Mouse (Mus musculus): ENCODE measurements around the gene Adh6b. TPM values are rescaled to one million over a fixed set of nuclear protein-coding genes. Genes with fewer than 3 reads are reported as not detected.

The Adh6b gene
- polyA plus RNA-seq, 1 experiment = not detected

GRCm38 (mm10) chr3:138381133-138381532 lies 39.6 kb downstream of the Adh6b start:
- Histone ChIP-seq H3K27me3 (ENCODE audit: control insufficient read depth, insufficient read depth, insufficient read length) (peaks cover 9% of the 10 kb centered on the region), H3K4me2 (ENCODE audit: low read depth) (no peak overlapping the region), H3K79me2 (ENCODE audit: control insufficient read depth, insufficient read depth) (no peaks in the 10 kb centered on the region), H3K4me3 (no peak overlapping the region), H3ac (ENCODE audit: control insufficient read depth, insufficient read length) (no peak overlapping the region), H3K36me3 (ENCODE audit: control insufficient read depth, insufficient read depth) (no peaks in the 10 kb centered on the region)
- TF ChIP-seq TCF12 (IDR thresholded peaks at IDR 0.05; ENCODE audit: insufficient read depth, poor library complexity, severe bottlenecking) (no peak), E2F4 (IDR thresholded peaks at IDR 0.05; ENCODE audit: insufficient read depth) (no peak), POLR2AphosphoS2 (IDR thresholded peaks at IDR 0.05; ENCODE audit: insufficient read length, low read depth) (no peak), MAX (IDR thresholded peaks at IDR 0.05; ENCODE audit: low read depth) (no peak), MYOD1 (IDR thresholded peaks at IDR 0.05; ENCODE audit: control insufficient read depth in 1 of 3, insufficient read length in 2 of 3, low read depth in 2 of 3) (no peak), TCF3 (IDR thresholded peaks at IDR 0.05; ENCODE audit: insufficient read length, low read depth) (no peak), POLR2A (IDR thresholded peaks at IDR 0.05; ENCODE audit: insufficient read length, low read depth) (no peak)

- Histone ChIP-seq H3K79me2 (ENCODE audit: control insufficient read depth, insufficient read depth) (no peaks in the 10 kb centered on the region), H3ac (ENCODE audit: control insufficient read depth, insufficient read length) (no peak overlapping the region), H3K4me3 (no peak overlapping the region), H3K27me3 (ENCODE audit: control insufficient read depth, insufficient read depth, insufficient read length) (no peaks in the 10 kb centered on the region), H3K36me3 (ENCODE audit: control insufficient read depth, insufficient read depth) (no peaks in the 10 kb centered on the region), H3K4me2 (ENCODE audit: low read depth) (no peak overlapping the region)
- TF ChIP-seq CEBPB (IDR thresholded peaks at IDR 0.05; ENCODE audit: insufficient read depth, poor library complexity, severe bottlenecking) (no peak), E2F4 (IDR thresholded peaks at IDR 0.05; ENCODE audit: insufficient read depth) (no peak), POLR2AphosphoS2 (IDR thresholded peaks at IDR 0.05; ENCODE audit: insufficient read length, low read depth) (no peak)
Measured at GRCm38 (mm10) chr3:138387155-138387554, 45.6 kb downstream of the Adh6b start.

- no peak overlapping the region for H3ac ChIP-seq (ENCODE audit: control insufficient read depth, insufficient read length)
- no peak overlapping the region for H3K4me2 ChIP-seq (ENCODE audit: low read depth)
- TF ChIP-seq REST (IDR thresholded peaks at IDR 0.05; ENCODE audit: insufficient read depth, insufficient read length) (no peak), POLR2AphosphoS2 (IDR thresholded peaks at IDR 0.05; ENCODE audit: insufficient read length, low read depth) (no peak), MYOD1 (IDR thresholded peaks at IDR 0.05; ENCODE audit: control insufficient read depth in 1 of 3, insufficient read length in 2 of 3, low read depth in 2 of 3) (no peak)
- no peaks in the 10 kb centered on the region for H3K36me3 ChIP-seq (ENCODE audit: control insufficient read depth, insufficient read depth)
- no peaks in the 10 kb centered on the region for H3K27me3 ChIP-seq (ENCODE audit: control insufficient read depth, insufficient read depth, insufficient read length)
- no peak overlapping the region for H3K4me3 ChIP-seq
- no peaks in the 10 kb centered on the region for H3K79me2 ChIP-seq (ENCODE audit: control insufficient read depth, insufficient read depth)
Measured at GRCm38 (mm10) chr3:138404872-138405271, 63.3 kb downstream of the Adh6b start.

GRCm38 (mm10) chr3:138405341-138405740 lies 63.8 kb downstream of the Adh6b start:
- Histone ChIP-seq H3ac (ENCODE audit: control insufficient read depth, insufficient read length) (no peak overlapping the region), H3K27me3 (ENCODE audit: control insufficient read depth, insufficient read depth, insufficient read length) (no peaks in the 10 kb centered on the region), H3K4me2 (ENCODE audit: low read depth) (no peak overlapping the region), H3K4me3 (no peak overlapping the region), H3K36me3 (ENCODE audit: control insufficient read depth, insufficient read depth) (no peaks in the 10 kb centered on the region), H3K79me2 (ENCODE audit: control insufficient read depth, insufficient read depth) (no peaks in the 10 kb centered on the region)
- TF ChIP-seq USF1 (IDR thresholded peaks at IDR 0.05; ENCODE audit: low read depth) (no peak), MYOD1 (IDR thresholded peaks at IDR 0.05; ENCODE audit: control insufficient read depth in 1 of 3, insufficient read length in 2 of 3, low read depth in 2 of 3) (no peak), MYOG (IDR thresholded peaks at IDR 0.05; ENCODE audit: control insufficient read depth in 1 of 3, insufficient read depth in 1 of 3, insufficient read length in 2 of 3, low read depth in 2 of 3) (no peak), POLR2A (IDR thresholded peaks at IDR 0.05; ENCODE audit: insufficient read length, low read depth) (no peak), CEBPB (IDR thresholded peaks at IDR 0.05; ENCODE audit: insufficient read depth, poor library complexity, severe bottlenecking) (no peak), POLR2AphosphoS2 (IDR thresholded peaks at IDR 0.05; ENCODE audit: insufficient read length, low read depth) (no peak), REST (IDR thresholded peaks at IDR 0.05; ENCODE audit: insufficient read depth, insufficient read length) (no peak), TCF3 (IDR thresholded peaks at IDR 0.05; ENCODE audit: insufficient read length, low read depth) (no peak)

GRCm38 (mm10) chr3:138405840-138406239 lies 64.3 kb downstream of the Adh6b start:
- Histone ChIP-seq H3K4me3 (no peak overlapping the region), H3K4me2 (ENCODE audit: low read depth) (no peak overlapping the region), H3K36me3 (ENCODE audit: control insufficient read depth, insufficient read depth) (no peaks in the 10 kb centered on the region), H3K27me3 (ENCODE audit: control insufficient read depth, insufficient read depth, insufficient read length) (no peaks in the 10 kb centered on the region), H3K79me2 (ENCODE audit: control insufficient read depth, insufficient read depth) (no peaks in the 10 kb centered on the region), H3ac (ENCODE audit: control insufficient read depth, insufficient read length) (no peak overlapping the region)
- no peak for TF ChIP-seq CEBPB (IDR thresholded peaks at IDR 0.05; ENCODE audit: insufficient read depth, poor library complexity, severe bottlenecking)
- no peak for TF ChIP-seq E2F4 (IDR thresholded peaks at IDR 0.05; ENCODE audit: insufficient read depth)
- TF ChIP-seq TCF3 (IDR thresholded peaks at IDR 0.05; ENCODE audit: insufficient read length, low read depth) = no peak
- TF ChIP-seq SRF (IDR thresholded peaks at IDR 0.05; ENCODE audit: control insufficient read depth, insufficient read length, low read depth) = no peak
- TF ChIP-seq MYOD1 (IDR thresholded peaks at IDR 0.05; ENCODE audit: control insufficient read depth in 1 of 3, insufficient read length in 2 of 3, low read depth in 2 of 3) = no peak
- TF ChIP-seq TCF12 (IDR thresholded peaks at IDR 0.05; ENCODE audit: insufficient read depth, poor library complexity, severe bottlenecking) = no peak
- no peak for TF ChIP-seq REST (IDR thresholded peaks at IDR 0.05; ENCODE audit: insufficient read depth, insufficient read length)
- TF ChIP-seq POLR2A (IDR thresholded peaks at IDR 0.05; ENCODE audit: insufficient read length, low read depth) = no peak
- no peak for TF ChIP-seq MYOG (IDR thresholded peaks at IDR 0.05; ENCODE audit: control insufficient read depth in 1 of 3, insufficient read depth in 1 of 3, insufficient read length in 2 of 3, low read depth in 2 of 3)
- no peak for TF ChIP-seq POLR2AphosphoS2 (IDR thresholded peaks at IDR 0.05; ENCODE audit: insufficient read length, low read depth)
- TF ChIP-seq USF1 (IDR thresholded peaks at IDR 0.05; ENCODE audit: low read depth) = no peak
- TF ChIP-seq MAX (IDR thresholded peaks at IDR 0.05; ENCODE audit: low read depth) = no peak
